8 mouse cellular contexts compared by ENCODE assay signal in genomic region chr11:101009046-101009887, GRCm38 (mm10). TPM values are rescaled to one million over a fixed set of nuclear protein-coding genes. Genes with fewer than 3 reads are reported as not detected.
DNase-seq lines count a peak whose midpoint lies in the region; ATAC-seq and TF ChIP-seq lines count a peak whose summit lies in the region.

TSS of gene Atp6v0a1 (plus strand) at chr11:101009452.

- H3K9ac ChIP-seq in CH12.LX (ENCODE audit: insufficient read depth, low read depth) = peak within 1 kb of the TSS; percentile 94
- H3K9ac ChIP-seq in forebrain, embryonic 11.5 days (ENCODE audit: low read length) = peak within 1 kb of the TSS; percentile 77
- peak within 1 kb of the TSS; percentile 90 for H3K9ac ChIP-seq in heart, embryonic 16.5 days (ENCODE audit: low read length)
- H3K9ac ChIP-seq in liver, embryonic 15.5 days = peak within 1 kb of the TSS; percentile 94
- peak within 1 kb of the TSS; percentile 72 for H3K9ac ChIP-seq in neural tube, embryonic 12.5 days

- H3K4me3 ChIP-seq in CH12.LX (replicated peaks in 1 of 3; ENCODE audit: low read depth in 2 of 3, low read length in 2 of 3, poor library complexity in 1 of 3) = peak within 1 kb of the TSS; percentile 78 to 97 (median 83)
- H3K4me3 ChIP-seq in forebrain, embryonic 11.5 days (ENCODE audit: low read depth, low read length) = peak within 1 kb of the TSS; percentile 62
- H3K4me3 ChIP-seq in heart, embryonic 16.5 days (ENCODE audit: low read length) = peak within 1 kb of the TSS; percentile 68
- peak within 1 kb of the TSS; percentile 85 for H3K4me3 ChIP-seq in liver, embryonic 15.5 days (replicated peaks)
- H3K4me3 ChIP-seq in neural tube, embryonic 12.5 days = peak within 1 kb of the TSS; percentile 63

- H3K4me2 ChIP-seq in CH12.LX (ENCODE audit: insufficient read depth, low read depth, poor library complexity, severe bottlenecking) = peak within 1 kb of the TSS; percentile 79
- peak within 1 kb of the TSS; percentile 83 for H3K4me2 ChIP-seq in forebrain, embryonic 11.5 days (ENCODE audit: low read depth, low read length, severe bottlenecking)
- peak within 1 kb of the TSS; percentile 75 for H3K4me2 ChIP-seq in heart, embryonic 16.5 days (ENCODE audit: low read depth, low read length)
- peak within 1 kb of the TSS; percentile 75 for H3K4me2 ChIP-seq in liver, embryonic 15.5 days
- peak within 1 kb of the TSS; percentile 68 for H3K4me2 ChIP-seq in neural tube, embryonic 12.5 days (replicated peaks)

- no peak for TF ChIP-seq RAD21 in CH12.LX (IDR thresholded peaks at IDR 0.05; ENCODE audit: low read depth, low read length)

- DNase-seq in CH12.LX (ENCODE audit: extremely low read depth) = peak; percentile 99
- peak; percentile 91 for DNase-seq in c-Kit-positive CD71-positive TER-119-negative erythroid progenitor cells, embryonic 14.5 days (ENCODE audit: low read depth)
- peak; percentile 97 for DNase-seq in forebrain, embryonic 11.5 days (ENCODE audit: low spot score)
- DNase-seq in kidney, postnatal 36 days = peak; percentile 98
- peak; percentile 96 for DNase-seq in telencephalon, adult 2 months (ENCODE audit: low read depth, low spot score)

- H3K27ac ChIP-seq in CH12.LX (ENCODE audit: insufficient read depth, low read depth) = peak within 1 kb of the TSS; percentile 90
- H3K27ac ChIP-seq in forebrain, embryonic 11.5 days (ENCODE audit: low read depth, low read length) = peak within 1 kb of the TSS; percentile 63; the same call in 1 of the 2 replicates
- H3K27ac ChIP-seq in heart, embryonic 16.5 days (ENCODE audit: low read length) = peak within 1 kb of the TSS; percentile 89
- H3K27ac ChIP-seq in liver, embryonic 15.5 days (replicated peaks) = peak within 1 kb of the TSS; percentile 99
- peak within 1 kb of the TSS; percentile 73; the same call in 1 of the 2 replicates for H3K27ac ChIP-seq in neural tube, embryonic 12.5 days

- TF ChIP-seq EP300 in CH12.LX (IDR thresholded peaks at IDR 0.05; ENCODE audit: low read length) = no peak

- in situ Hi-C loops in CH12.LX (cut with MboI; ENCODE audit: low pct_ligation_motif_present, low pct_unique_long_range_greater_than_20kb, low sequenced_read_pairs) = no loop called here

- peaks cover 11% of the 10 kb centered on the region for H3K27me3 ChIP-seq in CH12.LX (replicated peaks)
- no peaks in the 10 kb centered on the region for H3K27me3 ChIP-seq in forebrain, embryonic 11.5 days (ENCODE audit: control insufficient read depth, insufficient read depth, low read length)
- H3K27me3 ChIP-seq in heart, embryonic 16.5 days (ENCODE audit: control insufficient read depth, insufficient read depth, low read length) = no peaks in the 10 kb centered on the region; the same call in 1 of the 2 replicates
- H3K27me3 ChIP-seq in liver, embryonic 15.5 days = peaks cover 8% of the 10 kb centered on the region
- no peaks in the 10 kb centered on the region for H3K27me3 ChIP-seq in neural tube, embryonic 12.5 days (replicated peaks)

- peaks cover 12 to 52% of the 10 kb centered on the region in 2 experiments for H3K4me1 ChIP-seq in CH12.LX (ENCODE audit: control insufficient read depth in 1 of 2, insufficient read depth in 2 of 2)
- peaks cover 3% of the 10 kb centered on the region; the same call in 1 of the 2 replicates for H3K4me1 ChIP-seq in forebrain, embryonic 11.5 days (replicated peaks; ENCODE audit: control insufficient read depth, insufficient read depth, low read length)
- peaks cover 19% of the 10 kb centered on the region for H3K4me1 ChIP-seq in heart, embryonic 16.5 days (ENCODE audit: control insufficient read depth, insufficient read depth, low read length)
- peaks cover 53% of the 10 kb centered on the region for H3K4me1 ChIP-seq in liver, embryonic 15.5 days (replicated peaks)
- peaks cover 17% of the 10 kb centered on the region for H3K4me1 ChIP-seq in neural tube, embryonic 12.5 days

- no peak for TF ChIP-seq CTCF in CH12.LX (conservative IDR thresholded peaks at IDR 0.05 in 1 of 2, IDR thresholded peaks at IDR 0.05 in 1 of 2; ENCODE audit: low read depth in 2 of 2, low read length in 2 of 2)

- 1% methylated on average over 44 of the region's 44 CpGs for WGBS in forebrain, embryonic 11.5 days
- under 1% methylated on average over 44 of the region's 44 CpGs for WGBS in heart, embryonic 16.5 days
- WGBS in liver, embryonic 15.5 days (ENCODE audit: insufficient replicate concordance) = under 1% methylated on average over 44 of the region's 44 CpGs
- under 1% methylated on average over 44 of the region's 44 CpGs for WGBS in neural tube, embryonic 12.5 days

- H3K79me2 ChIP-seq in CH12.LX (replicated peaks; ENCODE audit: control insufficient read depth, extremely low read depth, insufficient read depth, poor library complexity, severe bottlenecking) = peaks cover 30% of the 10 kb centered on the region

- H3K36me3 ChIP-seq in CH12.LX (replicated peaks in 1 of 2; ENCODE audit: control insufficient read depth in 1 of 2, insufficient read depth in 1 of 2, low read length in 1 of 2) = peaks cover 8 to 20% of the 10 kb centered on the region in 2 experiments
- no peaks in the 10 kb centered on the region; the same call in 1 of the 2 replicates for H3K36me3 ChIP-seq in forebrain, embryonic 11.5 days (ENCODE audit: control insufficient read depth, insufficient read depth, low read length)
- peaks cover 8% of the 10 kb centered on the region; the same call in 1 of the 2 replicates for H3K36me3 ChIP-seq in heart, embryonic 16.5 days (ENCODE audit: control insufficient read depth, insufficient read depth)
- peaks cover 28% of the 10 kb centered on the region for H3K36me3 ChIP-seq in liver, embryonic 15.5 days (replicated peaks)
- H3K36me3 ChIP-seq in neural tube, embryonic 12.5 days = peaks cover 16% of the 10 kb centered on the region

- H3K9me3 ChIP-seq in CH12.LX (replicated peaks; ENCODE audit: low read length) = no peaks in the 10 kb centered on the region
- no peaks in the 10 kb centered on the region for H3K9me3 ChIP-seq in forebrain, embryonic 11.5 days (ENCODE audit: control insufficient read depth, low read length)
- no peaks in the 10 kb centered on the region for H3K9me3 ChIP-seq in heart, embryonic 16.5 days (replicated peaks; ENCODE audit: control insufficient read depth, low read length)
- H3K9me3 ChIP-seq in liver, embryonic 15.5 days (replicated peaks) = no peaks in the 10 kb centered on the region
- no peaks in the 10 kb centered on the region for H3K9me3 ChIP-seq in neural tube, embryonic 12.5 days

- dilution Hi-C loops in CH12.LX (cut with MboI; ENCODE audit: extremely low pct_ligation_motif_present, extremely low pct_unique_long_range_greater_than_20kb, low sequenced_read_pairs) = no loop called here

- TF ChIP-seq POLR2A in CH12.LX (IDR thresholded peaks at IDR 0.05; ENCODE audit: low read depth, low read length) = peak; percentile 98

- peak; percentile 100 for ATAC-seq in forebrain, embryonic 11.5 days (replicated peaks; ENCODE audit: low FRiP score)
- peak; percentile 100 for ATAC-seq in heart, embryonic 16.5 days (replicated peaks; ENCODE audit: extremely low read depth, insufficient read depth, low FRiP score)
- peak; percentile 89 for ATAC-seq in liver, embryonic 15.5 days (ENCODE audit: insufficient read depth)
- peak; percentile 100 for ATAC-seq in neural tube, embryonic 12.5 days (ENCODE audit: low FRiP score, low read depth)

TF ChIP-seq in CH12.LX, 34 proteins besides CTCF, POLR2A, EP300 and RAD21 (continues in another document):
- peak; percentile 75; the same call in 1 of the 2 replicates for TF ChIP-seq ELF1 (IDR thresholded peaks at IDR 0.05; ENCODE audit: low read depth, low read length)
- TF ChIP-seq USF1 (IDR thresholded peaks at IDR 0.05; ENCODE audit: low read depth, low read length) = no peak
- TF ChIP-seq UBTF (IDR thresholded peaks at IDR 0.05; ENCODE audit: low read depth, low read length) = peak; percentile 51
- peak; percentile 7; the same call in 1 of the 2 replicates for TF ChIP-seq RCOR1 (conservative IDR thresholded peaks at IDR 0.05; ENCODE audit: low read depth, low read length)
- TF ChIP-seq NRF1 (IDR thresholded peaks at IDR 0.05; ENCODE audit: low read depth, low read length) = peak; percentile 68
- no peak for TF ChIP-seq E2F4 (IDR thresholded peaks at IDR 0.05; ENCODE audit: insufficient replicate concordance, low read depth, low read length)
- TF ChIP-seq MAFK (IDR thresholded peaks at IDR 0.05; ENCODE audit: insufficient replicate concordance, low read length) = 0 out of 2 replicates have a peak, but pooled peaks have one; percentile 25
- no peak for TF ChIP-seq USF2 (conservative IDR thresholded peaks at IDR 0.05; ENCODE audit: low read depth, low read length)
- TF ChIP-seq ETS1 (conservative IDR thresholded peaks at IDR 0.05; ENCODE audit: low read depth, low read length) = no peak; the same call in 1 of the 2 replicates
- no peak for TF ChIP-seq JUN (IDR thresholded peaks at IDR 0.05; ENCODE audit: insufficient read depth, low read depth, low read length)
- TF ChIP-seq ZMIZ1 (IDR thresholded peaks at IDR 0.05; ENCODE audit: low read depth, low read length) = peak; percentile 96
- TF ChIP-seq JUND (conservative IDR thresholded peaks at IDR 0.05; ENCODE audit: low read depth, low read length) = peak; percentile 33
- peak; percentile 2; the same call in 1 of the 2 replicates for TF ChIP-seq BHLHE40 (IDR thresholded peaks at IDR 0.05; ENCODE audit: low read depth, low read length)
- peak; percentile 77; the same call in 1 of the 2 replicates for TF ChIP-seq MYC (IDR thresholded peaks at IDR 0.05; ENCODE audit: low read depth, low read length)
- TF ChIP-seq ZC3H11A (IDR thresholded peaks at IDR 0.05; ENCODE audit: low read depth, low read length) = no peak
- no peak for TF ChIP-seq PAX5 (IDR thresholded peaks at IDR 0.05; ENCODE audit: low read length)
- TF ChIP-seq ZNF384 (IDR thresholded peaks at IDR 0.05; ENCODE audit: low read depth, low read length) = no peak
- peak; percentile 97 for TF ChIP-seq TCF12 (IDR thresholded peaks at IDR 0.05; ENCODE audit: low read depth, low read length)
- peak; percentile 97 for TF ChIP-seq NELFE (IDR thresholded peaks at IDR 0.05; ENCODE audit: low read depth, low read length)
- no peak; the same call in 1 of the 2 replicates for TF ChIP-seq CHD2 (IDR thresholded peaks at IDR 0.05; ENCODE audit: low read length)
- 0 out of 2 replicates have a peak, but pooled peaks have one; percentile 82 for TF ChIP-seq POLR2AphosphoS2 (IDR thresholded peaks at IDR 0.05; ENCODE audit: low read depth, low read length)

RNA-seq across cellular contexts. Expression of gene Atp6v0a1, which starts in this region (rescaled TPM):
- total RNA-seq in CH12.LX (2012; rRNA removed) = 31.3 and 36.1 TPM in 2 replicates
- 14.1 and 15.1 TPM in 2 replicates for total RNA-seq in CH12.LX (2014; rRNA removed)
- polyA plus RNA-seq in CH12.LX (2012; ENCODE audit: insufficient read length, low read depth) = 54.5 and 63.4 TPM in 2 replicates
- 44.7 and 47.0 TPM in 2 replicates for polyA plus RNA-seq in forebrain, embryonic 11.5 days (2014; fragmentation: Nextera tagmentation; extraction: Ambion mirVana)
- polyA plus RNA-seq in heart, embryonic 16.5 days (2015; fragmentation: Nextera tagmentation; extraction: Ambion mirVana) = 50.7 and 53.6 TPM in 2 replicates
- 45.3 and 47.1 TPM in 2 replicates for polyA plus RNA-seq in liver, embryonic 15.5 days (2015; fragmentation: Nextera tagmentation; extraction: Ambion mirVana)
- 71.1 and 81.7 TPM in 2 replicates for polyA plus RNA-seq in neural tube, embryonic 12.5 days (2016; fragmentation: Nextera tagmentation; extraction: Ambion mirVana)

Comparison
In these comparisons a context has a peak if more than half of its experiments do, and no peak if none do; other contexts are left out.
1. Peak in every context shown above with its lines: DNase-seq, ATAC-seq, H3K4me3 ChIP-seq and H3K27ac ChIP-seq.